Mouse (Mus musculus) embryo, embryonic 10.5 days (tissue): ENCODE data around the gene Cldn4.
A peak's percentile ranks its signal among the peaks of the same experiment; 100 is the strongest.
"Not testable (repeated sequence)": the region's sequence is repeated elsewhere in the genome, so short reads cannot be mapped to it uniquely, and the experiment has no call there.

Experiments used
- DNase-seq: peaks from one replicate; pipeline ENCODE4 v3.0.0-alpha.2; 2015; ENCODE audit warnings: low spot score

Gene Cldn4

GRCm38 (mm10) chr5:134963546-134963945 is 16.8 kb upstream of the Cldn4 start:
- DNase-seq = no peak

DNA sequence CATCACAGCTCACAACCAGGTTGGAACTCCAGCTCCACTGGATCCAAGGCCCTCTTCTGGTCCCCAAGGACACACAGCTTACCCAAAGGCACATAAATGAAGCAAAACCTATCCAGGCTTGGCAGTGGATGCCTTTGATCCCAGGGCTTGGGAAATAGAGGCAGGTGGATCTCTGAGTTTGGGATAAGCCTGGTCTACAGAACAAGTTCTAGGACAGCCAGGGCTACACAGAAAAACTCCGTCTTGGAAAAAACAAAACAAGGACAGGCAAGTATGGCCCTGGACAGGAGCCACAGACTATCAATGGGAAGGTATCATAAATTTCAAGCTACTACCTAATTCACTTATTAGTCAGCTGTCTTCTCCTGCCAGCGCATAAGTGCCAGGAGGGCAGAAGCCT is 14.8 kb upstream of the Cldn4 start:
- DNase-seq = no peak

- no peak for DNase-seq
These were observed 13.7 kb upstream of the Cldn4 start for GRCm38 (mm10) chr5:134960430-134960829.

DNA sequence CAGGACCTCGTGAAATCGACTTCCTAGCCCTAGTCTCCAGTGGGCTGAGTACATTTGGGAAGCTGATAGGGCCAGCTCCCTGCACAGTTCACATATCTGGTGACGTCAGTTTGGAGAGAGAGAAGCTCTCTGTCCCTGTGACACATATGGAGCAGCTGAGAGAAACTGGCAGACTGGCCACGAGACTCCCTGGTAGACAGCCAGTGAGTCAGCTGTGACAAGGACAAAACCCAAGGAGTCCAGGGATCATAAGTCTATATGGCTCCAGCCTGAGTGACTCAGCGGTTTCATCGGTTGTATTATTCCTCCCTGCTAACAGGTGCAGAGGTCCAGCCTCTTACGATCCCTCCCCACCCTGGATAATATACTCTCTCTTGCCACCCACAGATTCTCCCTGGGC is 12.4 kb upstream of the Cldn4 start:
- no peak for DNase-seq

DNA sequence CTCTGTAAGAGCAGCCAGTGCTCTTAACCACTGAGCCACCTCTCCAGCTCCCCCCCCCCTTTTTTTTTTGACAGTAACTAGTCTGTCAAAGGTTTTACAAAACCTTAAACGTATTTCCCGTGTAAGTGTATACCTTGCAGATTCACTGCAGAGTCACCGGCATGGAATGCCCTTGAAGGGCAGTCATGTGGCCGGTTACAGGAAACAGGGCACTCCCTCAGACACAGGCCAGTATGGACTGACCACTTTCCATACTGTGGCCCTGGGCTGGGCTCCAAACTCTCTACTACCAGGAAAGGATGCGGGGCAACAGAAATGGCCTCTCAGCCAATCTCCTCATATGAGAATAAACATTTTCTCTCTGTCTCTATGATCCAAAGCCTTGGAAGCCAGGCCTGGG is 8.8 kb upstream of the Cldn4 start:
- no peak for DNase-seq

GRCm38 (mm10) chr5:134951053-134951884 is 4.5 kb upstream of the Cldn4 start:
- no peak for DNase-seq

DNA sequence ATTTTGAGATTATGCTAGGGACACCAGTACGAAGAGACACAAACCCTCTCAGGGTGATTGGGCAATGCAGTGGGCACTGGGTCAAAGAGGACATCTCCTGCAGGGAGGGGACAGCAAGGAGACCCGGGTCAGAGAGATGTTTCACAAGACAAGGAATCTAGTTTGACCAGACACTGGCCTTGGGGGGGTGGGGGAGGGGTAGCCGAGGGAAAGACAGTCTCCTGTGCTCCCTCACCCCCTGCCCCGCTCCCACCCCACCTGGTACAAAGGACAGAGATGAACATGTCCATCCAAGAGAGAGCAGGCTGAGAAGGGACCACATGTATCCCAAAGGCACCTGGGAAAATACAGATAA is 1.3 kb upstream of the Cldn4 start:
- no peak for DNase-seq

GRCm38 (mm10) chr5:134947420-134948084 is 818 bp upstream of the Cldn4 start:
- DNase-seq = no peak

- DNase-seq = no peak
These were observed 474 bp downstream of the Cldn4 start for GRCm38 (mm10) chr5:134946063-134946856.

- no peak for DNase-seq
These were observed 1.3 kb downstream of the Cldn4 start for GRCm38 (mm10) chr5:134945266-134945959.

GRCm38 (mm10) chr5:134944179-134944578 is 2.6 kb downstream of the Cldn4 start:
- DNase-seq = no peak

GRCm38 (mm10) chr5:134942740-134943139 is 4.0 kb downstream of the Cldn4 start:
- no peak for DNase-seq

- no peak for DNase-seq
These were observed 5.1 kb downstream of the Cldn4 start for GRCm38 (mm10) chr5:134941472-134942209.

- not testable (repeated sequence) for DNase-seq
These were observed 7.2 kb downstream of the Cldn4 start for GRCm38 (mm10) chr5:134939554-134939953.

DNA sequence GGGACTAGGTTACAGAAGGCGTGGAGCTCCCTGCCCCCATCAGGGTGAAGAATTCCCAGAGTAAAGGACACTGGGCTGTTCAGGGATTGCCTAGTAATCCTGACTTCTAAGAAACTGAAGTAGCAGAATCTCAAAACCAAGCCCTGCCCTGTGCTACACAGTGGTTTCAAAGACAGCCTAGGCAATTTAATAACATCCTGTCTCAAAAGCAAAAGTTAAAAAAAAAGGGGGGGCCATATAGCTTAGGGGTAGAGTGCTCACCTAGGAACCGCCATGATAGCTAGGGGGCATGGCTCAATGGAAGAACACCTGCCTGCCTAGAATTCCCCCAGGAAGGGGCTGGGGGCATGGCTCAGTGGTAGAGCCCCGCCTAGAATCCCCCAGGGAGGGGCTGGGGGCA is 7.7 kb downstream of the Cldn4 start:
- DNase-seq = no peak

DNA sequence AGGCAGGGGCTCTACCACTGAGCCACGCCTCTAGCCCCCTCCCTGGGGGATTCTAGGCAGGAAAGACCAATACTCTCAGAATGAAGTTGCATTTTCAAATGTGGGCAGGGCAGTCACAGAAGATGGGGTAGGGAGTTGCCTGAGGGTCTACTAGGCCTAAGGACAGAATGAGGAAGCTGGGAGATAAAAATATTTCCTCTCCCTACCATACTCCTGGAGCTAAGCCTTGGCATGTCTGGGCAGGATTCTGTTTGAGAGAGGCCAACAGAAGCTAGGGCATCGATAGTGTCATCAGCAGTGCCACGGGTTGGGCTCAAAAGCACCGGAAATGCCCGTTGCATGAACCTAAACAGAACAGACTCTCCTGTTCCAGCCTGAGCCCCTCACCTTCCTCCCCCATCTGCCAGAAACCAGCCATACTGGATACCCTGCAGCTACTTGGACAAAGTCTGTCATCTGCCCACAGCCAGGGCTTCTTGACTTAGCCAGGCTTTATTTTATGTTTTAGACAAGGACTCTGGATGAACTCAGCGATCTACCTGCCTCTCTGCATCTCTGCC is 10.0 kb downstream of the Cldn4 start:
- DNase-seq = no peak

DNA sequence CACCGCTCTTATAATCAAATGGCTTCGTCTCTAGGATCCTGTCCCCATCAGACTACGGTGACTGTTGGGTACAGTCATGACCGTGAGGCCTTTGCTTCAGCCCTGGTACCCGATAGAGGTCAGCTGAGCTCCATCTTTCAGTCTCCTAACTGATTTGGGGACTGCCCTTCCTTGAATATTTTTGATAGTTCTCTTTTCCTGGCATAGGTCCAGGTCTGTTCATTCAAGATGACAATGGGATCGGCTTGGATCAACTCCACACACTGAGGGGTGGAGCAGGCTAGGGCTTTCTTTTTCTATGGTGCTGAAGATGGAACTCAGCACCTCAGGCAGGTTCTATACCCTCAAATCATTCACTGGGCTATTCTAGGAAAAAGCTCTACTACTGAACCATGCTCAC is 10.7 kb downstream of the Cldn4 start:
- DNase-seq = no peak

GRCm38 (mm10) chr5:134934666-134935065 is 12.1 kb downstream of the Cldn4 start:
- no peak for DNase-seq

GRCm38 (mm10) chr5:134933686-134934085 is 13.0 kb downstream of the Cldn4 start:
- not testable (repeated sequence) for DNase-seq

GRCm38 (mm10) chr5:134933281-134933680 is 13.5 kb downstream of the Cldn4 start:
- DNase-seq = no peak

- peak; percentile 78 for DNase-seq
These were observed 13.8 kb downstream of the Cldn4 start for GRCm38 (mm10) chr5:134932903-134933276.
